Mouse (Mus musculus) ZHBTc4 (cell line): ENCODE results near the gene Hist1h1a.
A peak's percentile ranks its signal among the peaks of the same experiment; 100 is the strongest.
"Not testable (repeated sequence)": the region's sequence is repeated elsewhere in the genome, so short reads cannot be mapped to it uniquely, and the experiment has no call there.

ENCODE experiments used
- DNase-seq: peaks from one replicate; pipeline ENCODE4 v3.0.0-alpha.2; 2011; ENCODE audit warnings: low read depth, low spot score

Gene Hist1h1a

GRCm38 (mm10) chr13:23763586-23764323, at the start of gene Hist1h1a:
Gene Hist1h1a, plus strand, starts transcription at chr13:23763666.
- DNase-seq, result peak; percentile 96

DNA sequence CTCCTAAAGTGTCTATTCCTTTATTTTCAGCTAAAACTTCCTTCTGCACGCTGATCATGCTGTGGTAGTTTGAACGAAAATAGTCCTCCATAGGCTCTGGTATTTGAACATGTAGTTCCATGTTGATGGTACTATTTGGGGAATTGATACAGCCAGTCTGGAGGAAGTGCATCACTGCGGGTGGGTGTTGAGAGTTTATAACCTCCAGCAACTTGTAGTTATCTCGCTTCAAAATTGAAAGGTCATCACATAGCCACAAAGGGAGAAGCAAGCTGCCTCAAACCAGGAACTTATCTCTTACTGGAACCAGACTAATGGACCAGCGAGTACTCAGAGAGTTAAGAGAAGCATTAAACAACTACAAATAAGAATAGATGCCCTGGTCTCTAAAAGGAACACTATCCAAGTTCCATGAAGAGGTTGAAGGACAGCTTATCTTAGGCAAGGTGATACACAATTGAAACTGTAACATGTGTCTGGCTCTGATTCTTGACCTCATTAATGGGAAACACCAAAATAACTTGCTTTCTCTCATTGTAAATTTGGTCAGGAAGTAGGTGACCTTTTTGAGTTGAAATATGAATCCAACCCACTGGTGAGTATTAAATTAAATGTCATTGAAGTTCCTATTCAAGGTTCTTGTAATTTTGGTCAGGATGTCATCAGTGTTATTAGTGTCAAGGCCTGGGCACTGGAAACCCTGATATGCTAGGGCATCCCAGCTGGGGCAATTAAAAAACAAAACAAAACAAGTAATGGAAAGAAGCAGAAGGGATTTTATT, 47.0 kb upstream of the Hist1h1a start:
- DNase-seq, result no peak

DNA sequence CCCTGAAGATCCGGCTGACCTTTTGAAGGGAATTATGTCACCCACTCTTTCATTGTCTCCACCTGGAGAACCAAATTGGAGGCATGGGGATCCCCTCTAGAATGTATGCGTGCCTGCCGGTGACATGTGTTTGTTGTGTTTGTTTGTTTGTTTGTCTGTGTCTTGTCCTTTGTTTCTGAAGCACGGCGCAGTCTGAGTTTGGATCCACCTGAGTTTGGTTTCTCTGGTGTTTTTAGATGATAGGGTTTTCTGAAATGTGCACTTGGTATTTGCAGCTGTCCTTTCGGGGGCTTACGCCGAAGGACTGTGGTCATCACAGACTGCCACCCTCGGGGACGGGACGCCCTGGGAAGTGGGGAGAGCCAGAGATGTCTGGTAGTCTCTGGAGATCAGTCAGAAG, 46.3 kb upstream of the Hist1h1a start:
- DNase-seq, result no peak

DNA sequence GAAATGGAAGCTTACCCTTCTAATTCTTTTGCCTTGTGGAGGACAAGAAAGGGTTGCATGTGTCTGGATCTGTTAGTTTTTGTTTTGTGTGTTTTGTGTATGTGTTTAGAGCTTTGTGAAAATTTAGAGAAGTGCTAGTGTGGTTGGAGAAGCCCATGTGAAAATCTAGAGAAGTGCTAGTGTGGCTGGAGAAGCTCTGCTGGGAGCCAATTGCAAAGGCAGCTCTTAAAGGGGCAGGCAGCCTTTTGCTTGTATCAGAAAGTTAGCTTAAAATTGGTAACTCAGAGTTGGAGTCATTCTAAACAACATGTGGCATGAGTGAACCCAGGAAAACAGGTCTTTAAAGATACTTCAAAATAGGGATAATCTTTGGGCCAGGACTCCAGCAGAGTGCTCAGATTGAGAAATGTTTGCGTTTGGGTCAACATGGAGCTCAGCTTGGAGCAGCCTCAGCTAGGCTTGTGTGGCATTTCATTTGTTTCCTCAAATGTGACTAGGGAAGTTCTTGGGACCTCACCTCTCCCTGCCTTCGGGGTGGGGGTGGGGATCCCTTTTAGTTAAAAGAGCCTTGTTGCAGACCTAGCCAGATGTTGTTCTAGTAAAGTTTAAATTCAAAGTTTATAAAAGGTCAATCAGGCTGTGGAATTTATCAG, 45.7 kb upstream of the Hist1h1a start:
- not testable (repeated sequence) for DNase-seq

- no peak for DNase-seq
Measured at GRCm38 (mm10) chr13:23724239-23724638, 39.2 kb upstream of the Hist1h1a start.

GRCm38 (mm10) chr13:23725213-23725612, 38.3 kb upstream of the Hist1h1a start:
- DNase-seq, result no peak

DNA sequence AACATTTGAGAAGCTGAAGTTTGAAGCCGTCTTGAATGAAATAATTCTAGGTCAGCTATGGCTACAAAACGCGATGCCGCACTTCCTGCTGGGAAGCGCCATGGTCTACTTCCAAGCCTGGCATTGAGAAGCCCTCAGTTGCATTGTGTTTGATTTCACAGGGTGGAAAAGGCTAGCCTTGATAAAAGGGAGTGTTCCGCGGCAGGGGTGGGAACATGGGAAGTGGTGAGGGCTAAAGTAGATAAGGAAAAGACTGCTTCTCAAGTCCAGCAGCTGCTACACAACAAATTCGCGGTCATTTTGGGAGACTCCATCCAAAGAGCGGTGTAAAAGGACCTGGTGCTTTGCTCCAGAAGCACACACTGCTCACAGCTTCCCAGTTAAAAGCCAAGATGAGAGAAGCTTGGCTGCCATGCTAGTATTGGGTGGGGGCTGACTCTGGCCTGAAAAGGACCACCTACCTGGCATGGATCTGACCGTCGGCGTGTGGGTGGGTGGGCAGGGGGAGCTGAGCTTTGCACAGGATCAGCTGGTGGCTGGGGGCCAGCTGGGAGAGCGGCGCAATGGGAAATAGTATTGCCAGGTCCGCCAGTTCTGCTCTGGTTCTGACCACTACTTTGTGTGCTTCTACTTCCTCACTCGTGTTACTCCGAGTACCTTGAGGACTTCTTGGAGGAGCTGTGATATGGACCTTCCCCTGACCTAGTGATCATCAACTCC, 34.8 kb upstream of the Hist1h1a start:
- no peak for DNase-seq

DNA sequence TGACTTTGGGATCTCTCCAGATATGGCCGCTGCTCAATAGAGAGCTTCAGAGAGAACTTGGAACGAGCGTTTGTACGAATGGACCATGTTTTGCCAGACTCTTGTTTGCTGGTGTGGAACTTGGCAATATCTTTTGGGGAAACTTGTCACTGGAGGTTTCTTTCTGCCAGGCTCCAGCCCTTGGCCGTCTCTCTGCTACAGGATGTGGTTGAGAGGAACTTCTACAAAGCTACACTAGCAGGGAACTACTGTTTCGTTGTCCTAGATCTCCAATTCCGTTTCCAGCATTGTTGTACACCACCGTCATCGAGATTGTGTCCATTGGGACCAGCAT, 34.3 kb upstream of the Hist1h1a start:
- no peak for DNase-seq

DNA sequence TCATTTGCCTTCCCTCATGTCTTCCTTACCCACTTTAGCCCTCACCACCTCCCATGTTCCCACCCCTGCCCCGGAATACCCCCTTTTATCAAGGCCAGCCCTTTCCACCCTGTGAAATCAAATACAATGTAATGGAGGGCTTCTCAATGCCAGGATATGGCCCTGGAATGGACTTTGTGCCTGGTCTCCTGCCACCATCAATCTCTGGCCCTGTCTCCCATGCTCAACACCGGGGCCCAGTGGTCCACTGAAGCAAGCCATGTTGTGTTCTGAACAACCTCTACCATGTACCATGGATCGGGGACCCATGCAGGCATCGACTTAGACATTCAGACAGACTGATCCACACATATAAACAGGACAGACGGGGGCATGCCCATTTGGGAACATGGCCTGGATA, 33.8 kb upstream of the Hist1h1a start:
- no peak for DNase-seq

DNA sequence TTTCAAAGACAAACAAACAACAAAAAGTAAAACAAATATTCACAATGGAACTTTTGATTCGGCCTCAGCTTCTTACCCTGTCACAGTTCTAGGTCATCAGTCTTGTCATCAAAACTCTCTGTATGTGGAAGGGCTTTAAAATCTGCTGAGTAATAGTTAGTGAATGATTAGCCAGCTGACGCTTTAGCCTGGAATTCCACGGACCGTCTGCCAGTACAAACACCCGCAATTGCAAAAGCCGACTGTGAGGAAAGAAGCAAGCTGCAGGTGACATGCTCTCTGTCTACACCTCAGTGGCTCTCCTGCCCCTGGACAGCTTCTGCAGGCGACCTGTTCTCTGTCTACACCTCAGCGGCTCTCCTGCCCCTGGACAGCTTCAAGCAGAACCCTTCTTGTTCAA, 33.0 kb upstream of the Hist1h1a start:
- no peak for DNase-seq

DNA sequence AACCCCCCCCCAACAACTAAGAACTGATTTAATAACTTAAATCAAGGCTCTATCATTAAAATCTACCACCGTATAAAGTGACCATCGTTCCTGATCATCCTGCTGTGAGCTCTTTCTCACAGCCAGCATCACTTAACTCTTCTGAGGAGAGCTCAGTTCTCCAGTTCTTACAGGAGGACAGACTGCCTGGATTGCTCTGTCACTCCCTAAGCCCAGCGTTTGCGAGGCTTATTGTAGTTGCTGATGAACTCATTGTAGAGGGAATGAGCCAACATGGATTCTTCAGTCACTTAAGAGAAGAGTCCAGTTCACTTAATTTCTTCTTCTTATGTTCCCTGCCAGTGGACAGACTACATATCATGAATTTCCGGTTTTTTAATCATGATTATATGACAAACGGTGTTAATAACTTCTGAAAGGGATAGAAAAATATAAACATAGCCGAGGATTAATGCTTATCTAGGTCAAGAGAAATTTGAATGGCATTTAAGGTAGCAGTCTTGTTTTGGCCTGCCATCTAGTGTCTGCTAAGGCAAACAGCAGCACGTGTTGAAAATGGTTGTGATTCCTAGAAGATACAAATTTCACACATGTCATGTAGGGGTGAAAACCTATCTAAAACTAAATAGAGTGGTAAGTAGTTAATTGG, 31.2 kb upstream of the Hist1h1a start:
- no peak for DNase-seq

DNA sequence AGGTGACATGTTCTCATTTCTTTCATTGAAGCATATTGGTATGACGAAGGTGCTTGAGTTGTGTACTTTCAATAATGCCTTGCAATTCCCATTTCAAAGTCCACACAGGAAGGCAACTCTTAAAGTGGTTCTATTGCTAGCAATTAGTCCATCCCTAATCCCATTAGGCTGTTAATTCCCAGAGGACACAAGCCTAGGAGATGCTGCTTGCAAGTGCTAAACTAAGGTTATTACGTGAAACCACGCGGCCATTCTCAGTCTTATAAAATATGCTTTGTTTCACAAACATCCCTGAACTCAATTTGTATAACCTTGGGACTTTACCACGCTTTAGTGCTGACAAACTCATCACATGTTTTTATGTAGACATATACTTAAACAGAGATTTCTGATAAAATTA, 26.4 kb upstream of the Hist1h1a start:
- no peak for DNase-seq

- no peak for DNase-seq
Measured at GRCm38 (mm10) chr13:23738041-23738440, 25.4 kb upstream of the Hist1h1a start.

DNA sequence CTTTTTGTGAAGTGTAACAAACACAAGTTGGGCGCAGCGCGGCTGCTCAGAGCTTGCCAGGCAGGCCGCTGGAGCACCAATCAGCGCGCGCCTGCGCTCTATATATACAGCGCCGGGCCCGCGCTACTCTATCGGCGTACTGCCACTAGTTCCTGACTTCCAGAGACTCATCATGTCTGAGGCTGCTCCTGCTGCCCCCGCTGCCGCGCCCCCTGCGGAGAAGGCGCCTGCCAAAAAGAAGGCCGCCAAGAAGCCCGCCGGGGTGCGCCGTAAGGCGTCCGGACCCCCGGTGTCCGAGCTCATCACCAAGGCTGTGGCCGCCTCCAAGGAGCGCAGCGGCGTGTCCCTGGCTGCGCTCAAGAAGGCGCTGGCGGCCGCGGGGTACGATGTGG, 24.8 kb upstream of the Hist1h1a start, which contains the start of gene Hist1h1c:
Gene Hist1h1c (plus strand): TSS at position 132 of the 392 bp plus-strand sequence.
- peak; percentile 95 for DNase-seq

DNA sequence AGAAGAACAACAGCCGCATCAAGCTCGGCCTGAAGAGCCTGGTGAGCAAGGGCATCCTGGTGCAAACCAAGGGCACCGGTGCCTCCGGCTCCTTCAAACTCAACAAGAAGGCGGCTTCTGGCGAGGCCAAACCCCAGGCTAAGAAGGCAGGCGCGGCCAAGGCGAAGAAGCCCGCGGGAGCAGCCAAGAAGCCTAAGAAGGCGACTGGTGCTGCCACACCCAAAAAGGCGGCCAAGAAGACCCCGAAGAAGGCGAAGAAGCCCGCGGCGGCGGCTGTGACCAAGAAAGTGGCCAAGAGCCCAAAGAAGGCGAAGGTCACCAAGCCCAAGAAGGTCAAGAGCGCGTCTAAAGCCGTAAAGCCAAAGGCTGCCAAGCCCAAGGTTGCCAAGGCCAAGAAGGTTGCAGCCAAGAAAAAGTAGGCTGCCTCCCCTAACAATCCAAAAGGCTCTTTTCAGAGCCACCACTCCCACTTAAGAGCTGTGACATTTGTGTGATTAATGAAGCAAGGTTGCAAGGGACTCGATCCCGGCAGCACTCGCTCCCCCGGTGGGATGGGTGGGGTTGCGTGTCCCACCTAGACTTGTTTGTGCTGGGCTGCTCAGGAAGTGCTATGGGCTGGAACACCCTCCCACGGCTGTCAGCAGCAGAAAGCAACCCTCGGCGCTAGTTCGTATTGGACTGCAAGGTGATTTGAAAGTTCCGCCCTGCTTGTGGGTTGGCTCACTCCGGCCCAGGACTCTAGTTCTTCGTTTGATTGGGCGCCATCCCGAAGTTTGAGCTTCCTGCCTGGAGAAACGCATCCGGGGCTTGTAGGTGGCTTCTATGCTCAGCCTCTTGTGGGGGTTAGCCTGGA, 24.2 kb upstream of the Hist1h1a start:
- DNase-seq, result peak; percentile 99

DNA sequence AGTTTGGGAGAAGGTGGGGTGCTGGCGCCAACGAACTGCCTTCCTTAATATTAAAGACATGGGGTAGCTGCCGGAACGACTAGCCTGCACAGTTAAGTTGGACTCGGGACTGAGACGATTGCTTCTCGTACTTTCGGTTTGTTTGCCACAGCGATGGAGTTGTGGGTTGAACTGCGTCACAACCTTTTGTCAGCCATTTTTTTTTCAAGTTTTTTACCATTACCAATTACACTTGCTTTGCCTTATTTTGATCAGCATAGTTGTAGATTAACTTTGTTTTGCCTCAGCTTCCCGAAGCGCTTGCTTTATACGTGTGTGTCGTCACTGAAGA, 23.6 kb upstream of the Hist1h1a start:
- no peak for DNase-seq

GRCm38 (mm10) chr13:23740256-23740840, 23.1 kb upstream of the Hist1h1a start:
- peak; percentile 32 for DNase-seq

DNA sequence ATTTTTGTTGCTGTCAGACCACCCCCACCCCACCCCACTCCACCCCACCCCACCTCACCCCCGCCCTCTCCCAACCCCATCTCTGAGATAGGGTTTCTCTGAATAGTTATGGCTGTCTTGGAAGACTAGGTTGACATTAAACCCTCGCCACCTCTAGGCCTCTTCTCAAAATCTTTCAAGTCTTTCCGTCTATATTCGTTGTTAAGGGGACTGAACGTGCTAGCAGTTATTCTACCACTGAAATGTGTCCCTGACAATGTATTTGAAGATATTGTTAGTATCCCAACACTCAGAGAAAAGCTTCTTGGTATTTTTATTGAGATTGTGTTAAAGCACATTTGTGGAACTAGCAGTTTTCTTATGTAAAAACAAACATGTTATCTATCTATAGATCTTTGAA, 22.6 kb upstream of the Hist1h1a start:
- peak; percentile 27 for DNase-seq

GRCm38 (mm10) chr13:23742007-23742406, 21.5 kb upstream of the Hist1h1a start:
- peak; percentile 92 for DNase-seq

- peak; percentile 45 for DNase-seq
Measured at GRCm38 (mm10) chr13:23743215-23743614, 20.3 kb upstream of the Hist1h1a start.
